Mouse (Mus musculus) liver, embryonic 15.5 days (tissue): Measurements from ENCODE around the gene Lrrc8d. TPM values are rescaled to one million over a fixed set of nuclear protein-coding genes. Genes with fewer than 3 reads are reported as not detected.
A peak's percentile ranks its signal among the peaks of the same experiment; 100 is the strongest.

ENCODE experiments used
- ATAC-seq: fragments of 200-750 bp; cut with Nextera tagmentation; 2 replicates; pipeline ENCODE4 v1.8.0; 2017; ENCODE audit warnings: moderate number of reproducible peaks, mild to moderate bottlenecking, moderate library complexity; ENCODE audit not compliant: insufficient read depth
- H3K27ac ChIP-seq: fragments of 300-500 bp; sonication (generic); replicated peaks from 2 replicates; pipeline ENCODE4 v1.5.1; 2015; ENCODE audit warnings: mild to moderate bottlenecking, inconsistent platforms
- H3K27me3 ChIP-seq: fragments of 300-500 bp; sonication (generic); 2 replicates; pipeline ENCODE4 v1.6.1; 2015; ENCODE audit warnings: mild to moderate bottlenecking, inconsistent platforms
- H3K36me3 ChIP-seq: fragments of 300-500 bp; sonication (generic); replicated peaks from 2 replicates; pipeline ENCODE4 v1.6.1; 2015; ENCODE audit warnings: moderate library complexity, mild to moderate bottlenecking, inconsistent platforms
- H3K4me1 ChIP-seq: fragments of 300-500 bp; sonication (generic); replicated peaks from 2 replicates; pipeline ENCODE4 v1.6.1; 2015; ENCODE audit warnings: inconsistent platforms
- H3K4me2 ChIP-seq: fragments of 300-500 bp; sonication (generic); 2 replicates; pipeline ENCODE4 v1.6.1; 2015; ENCODE audit warnings: moderate library complexity, mild to moderate bottlenecking, inconsistent platforms
- H3K4me3 ChIP-seq: fragments of 300-500 bp; sonication (generic); replicated peaks from 2 replicates; pipeline ENCODE4 v1.5.1; 2015; ENCODE audit warnings: mild to moderate bottlenecking, inconsistent platforms
- H3K9ac ChIP-seq: fragments of 300-500 bp; sonication (generic); 2 replicates; pipeline ENCODE4 v1.6.1; 2015; ENCODE audit warnings: moderate library complexity, mild to moderate bottlenecking, inconsistent platforms
- H3K9me3 ChIP-seq: fragments of 300-500 bp; sonication (generic); replicated peaks from 2 replicates; pipeline ENCODE4 v1.6.1; 2016; ENCODE audit warnings: inconsistent platforms
- WGBS: fragments of 180-500 bp; shearing (Covaris S2); methylation state at CpG from one replicate; pipeline ENCODE4 v1.1.7; 2015; ENCODE audit warnings: mixed read lengths; ENCODE audit not compliant: insufficient replicate concordance; 5-methylcytosine and 5-hydroxymethylcytosine counted together
- polyA plus RNA-seq: library from polyadenylated mRNA; unstranded; fragments of >200 nt; fragmentation: Nextera tagmentation; extraction: Ambion mirVana; gene quantifications from 2 replicates; pipeline ENCODE4 v1.2.1, GENCODE M21; 2015

Gene Lrrc8d
- polyA plus RNA-seq, 1 experiment from 2014 or later = 8.1 TPM

GRCm38 (mm10) chr5:105818411-105818810 is 118.6 kb downstream of the Lrrc8d start:
- Histone ChIP-seq H3K4me2 (no peak overlapping the region), H3K27me3 (no peaks in the 10 kb centered on the region), H3K4me3 (no peak overlapping the region), H3K27ac (no peak overlapping the region), H3K36me3 (peaks cover 11% of the 10 kb centered on the region), H3K9me3 (no peaks in the 10 kb centered on the region), H3K9ac (no peak overlapping the region), H3K4me1 (peaks cover 19% of the 10 kb centered on the region; the same call in 1 of the 2 replicates)
- WGBS = 71% methylated on average over 5 of the region's 5 CpGs
- ATAC-seq = no peak

GRCm38 (mm10) chr5:105821390-105821789 is 121.6 kb downstream of the Lrrc8d start:
- H3K4me2 ChIP-seq = no peak overlapping the region
- no peak overlapping the region for H3K27ac ChIP-seq
- no peak for ATAC-seq
- no peak overlapping the region for H3K4me3 ChIP-seq
- H3K9me3 ChIP-seq = no peaks in the 10 kb centered on the region
- no peaks in the 10 kb centered on the region for H3K27me3 ChIP-seq
- no peak overlapping the region for H3K9ac ChIP-seq
- H3K36me3 ChIP-seq = no peaks in the 10 kb centered on the region
- H3K4me1 ChIP-seq = peaks cover 40% of the 10 kb centered on the region
- 71% methylated on average over 6 of the region's 6 CpGs for WGBS

GRCm38 (mm10) chr5:105822521-105823498 is 123.0 kb downstream of the Lrrc8d start:
- Histone ChIP-seq H3K4me3 (no peak overlapping the region), H3K4me2 (no peak overlapping the region), H3K9me3 (no peaks in the 10 kb centered on the region), H3K4me1 (peaks cover 38% of the 10 kb centered on the region), H3K36me3 (no peaks in the 10 kb centered on the region), H3K27me3 (no peaks in the 10 kb centered on the region), H3K27ac (no peak overlapping the region), H3K9ac (no peak overlapping the region)
- 61% methylated on average over 15 of the region's 15 CpGs for WGBS
- ATAC-seq = no peak

- H3K4me2 ChIP-seq = no peak overlapping the region
- H3K9me3 ChIP-seq = no peaks in the 10 kb centered on the region
- no peaks in the 10 kb centered on the region for H3K36me3 ChIP-seq
- H3K4me3 ChIP-seq = no peak overlapping the region
- no peak overlapping the region for H3K27ac ChIP-seq
- WGBS = 60% methylated on average over 7 of the region's 7 CpGs
- H3K4me1 ChIP-seq = peaks cover 38% of the 10 kb centered on the region
- no peak overlapping the region for H3K9ac ChIP-seq
- no peak for ATAC-seq
- H3K27me3 ChIP-seq = no peaks in the 10 kb centered on the region
Measured at GRCm38 (mm10) chr5:105824282-105824681, 124.5 kb downstream of the Lrrc8d start.

GRCm38 (mm10) chr5:105824827-105825226 is 125.1 kb downstream of the Lrrc8d start:
- Histone ChIP-seq H3K4me1 (peaks cover 33% of the 10 kb centered on the region), H3K27ac (0 out of 2 replicates have a peak overlapping the region, but pooled peaks have one; percentile 6), H3K36me3 (no peaks in the 10 kb centered on the region), H3K9me3 (no peaks in the 10 kb centered on the region), H3K9ac (no peak overlapping the region), H3K4me2 (no peak overlapping the region), H3K27me3 (no peaks in the 10 kb centered on the region), H3K4me3 (no peak overlapping the region)
- ATAC-seq = peak; percentile 68
- WGBS = 29% methylated on average over 4 of the region's 4 CpGs

GRCm38 (mm10) chr5:105826916-105827510 is 127.2 kb downstream of the Lrrc8d start:
- no peaks in the 10 kb centered on the region for H3K9me3 ChIP-seq
- no peaks in the 10 kb centered on the region for H3K27me3 ChIP-seq
- H3K27ac ChIP-seq = no peak overlapping the region
- ATAC-seq = no peak
- no peak overlapping the region for H3K9ac ChIP-seq
- no peak overlapping the region for H3K4me3 ChIP-seq
- no peaks in the 10 kb centered on the region for H3K36me3 ChIP-seq
- no peak overlapping the region for H3K4me2 ChIP-seq
- peaks cover 31% of the 10 kb centered on the region for H3K4me1 ChIP-seq
- 60% methylated on average over 5 of the region's 5 CpGs for WGBS

- Histone ChIP-seq H3K36me3 (no peaks in the 10 kb centered on the region), H3K9ac (no peak overlapping the region), H3K27me3 (no peaks in the 10 kb centered on the region), H3K4me1 (peaks cover 30% of the 10 kb centered on the region), H3K4me2 (no peak overlapping the region), H3K4me3 (no peak overlapping the region), H3K27ac (no peak overlapping the region), H3K9me3 (no peaks in the 10 kb centered on the region)
- WGBS = 69% methylated on average over 3 of the region's 3 CpGs
- no peak for ATAC-seq
Measured at GRCm38 (mm10) chr5:105828050-105828449, 128.3 kb downstream of the Lrrc8d start.

GRCm38 (mm10) chr5:105829008-105829586 is 129.3 kb downstream of the Lrrc8d start:
- 48% methylated on average over 7 of the region's 7 CpGs for WGBS

GRCm38 (mm10) chr5:105832140-105832539 is 132.4 kb downstream of the Lrrc8d start:
- Histone ChIP-seq H3K4me3 (no peak overlapping the region), H3K27ac (no peak overlapping the region), H3K4me2 (no peak overlapping the region), H3K9me3 (no peaks in the 10 kb centered on the region), H3K36me3 (no peaks in the 10 kb centered on the region), H3K27me3 (no peaks in the 10 kb centered on the region), H3K9ac (no peak overlapping the region), H3K4me1 (peaks cover 17% of the 10 kb centered on the region; the same call in 1 of the 2 replicates)
- 65% methylated on average over 7 of the region's 7 CpGs for WGBS
- ATAC-seq = no peak

More at GRCm38 (mm10) chr5:105829008-105829586, 129.3 kb downstream of the Lrrc8d start:
- H3K9me3 ChIP-seq = no peaks in the 10 kb centered on the region
- no peak overlapping the region for H3K9ac ChIP-seq
- no peak overlapping the region for H3K4me2 ChIP-seq
- no peak overlapping the region for H3K27ac ChIP-seq
- H3K27me3 ChIP-seq = no peaks in the 10 kb centered on the region
- peaks cover 34% of the 10 kb centered on the region for H3K4me1 ChIP-seq
- no peak overlapping the region for H3K4me3 ChIP-seq
- H3K36me3 ChIP-seq = no peaks in the 10 kb centered on the region
- no peak for ATAC-seq

- H3K27me3 ChIP-seq = no peaks in the 10 kb centered on the region
Measured at GRCm38 (mm10) chr5:105833923-105834322, 134.2 kb downstream of the Lrrc8d start.

GRCm38 (mm10) chr5:105836006-105836405 is 136.2 kb downstream of the Lrrc8d start:
- no peaks in the 10 kb centered on the region for H3K9me3 ChIP-seq
- H3K9ac ChIP-seq = no peak overlapping the region
- no peaks in the 10 kb centered on the region for H3K36me3 ChIP-seq
- H3K4me1 ChIP-seq = peaks cover 17% of the 10 kb centered on the region; the same call in 1 of the 2 replicates
- H3K4me3 ChIP-seq = no peak overlapping the region
- H3K27ac ChIP-seq = no peak overlapping the region
- H3K4me2 ChIP-seq = no peak overlapping the region
- ATAC-seq = 0 out of 2 replicates have a peak, but pooled peaks have one; percentile 28
- WGBS = 66% methylated on average over 9 of the region's 9 CpGs
- H3K27me3 ChIP-seq = no peaks in the 10 kb centered on the region

More at GRCm38 (mm10) chr5:105833923-105834322, 134.2 kb downstream of the Lrrc8d start:
- H3K4me2 ChIP-seq = no peak overlapping the region
- no peak overlapping the region for H3K4me3 ChIP-seq
- H3K4me1 ChIP-seq = peaks cover 17% of the 10 kb centered on the region; the same call in 1 of the 2 replicates
- WGBS = 33% methylated on average over 3 of the region's 3 CpGs
- no peaks in the 10 kb centered on the region for H3K9me3 ChIP-seq
- ATAC-seq = no peak
- no peaks in the 10 kb centered on the region for H3K36me3 ChIP-seq
- no peak overlapping the region for H3K9ac ChIP-seq
- no peak overlapping the region for H3K27ac ChIP-seq
